12 mouse cellular contexts compared by ENCODE assay signal in genomic region chr2:157063241-157063700, GRCm38 (mm10). TPM values are rescaled to one million over a fixed set of nuclear protein-coding genes. Genes with fewer than 3 reads are reported as not detected.
A peak's percentile ranks its signal among the peaks of the same experiment; 100 is the strongest.
DNase-seq lines count a peak whose midpoint lies in the region; ATAC-seq lines count a peak whose summit lies in the region.
"Had no signal": no experiment of that assay in that cellular context is flagged by ENCODE, and none has a peak within 500 bp of the region (broad histone marks: within the 10 kb centered on the region; RNA-seq: fewer than 3 reads in every experiment).

No protein-coding gene starts in this region.

- H3K4me2 ChIP-seq in midbrain, embryonic 12.5 days (replicated peaks) = no peak overlapping the region
- H3K4me2 ChIP-seq in midbrain, embryonic 15.5 days = no peak overlapping the region
- H3K4me2 ChIP-seq in forebrain, embryonic 16.5 days (ENCODE audit: low read length) = no peak overlapping the region

- H3K4me1 ChIP-seq in midbrain, embryonic 12.5 days = peaks cover 49% of the 10 kb centered on the region
- peaks cover 62% of the 10 kb centered on the region for H3K4me1 ChIP-seq in midbrain, embryonic 15.5 days
- H3K4me1 ChIP-seq in forebrain, embryonic 16.5 days (replicated peaks; ENCODE audit: control insufficient read depth, insufficient read depth, low read length) = peaks cover 53% of the 10 kb centered on the region

- no peak for DNase-seq in frontal cortex, postnatal 25 days (ENCODE audit: low spot score in 2 of 2)
- DNase-seq in urinary bladder, postnatal 36 days (ENCODE audit: low spot score in 2 of 2) = no peak
- no peak for DNase-seq in adrenal gland, adult 18-20 months (ENCODE audit: low spot score in 2 of 2)

- no peaks in the 10 kb centered on the region for H3K27me3 ChIP-seq in midbrain, embryonic 12.5 days
- no peaks in the 10 kb centered on the region for H3K27me3 ChIP-seq in midbrain, embryonic 15.5 days (replicated peaks)
- H3K27me3 ChIP-seq in forebrain, embryonic 16.5 days (replicated peaks; ENCODE audit: control insufficient read depth, insufficient read depth, low read length) = no peaks in the 10 kb centered on the region

- H3K9ac ChIP-seq in midbrain, embryonic 12.5 days (replicated peaks) = peak overlapping the region; percentile 34; the same call in 1 of the 2 replicates
- H3K9ac ChIP-seq in midbrain, embryonic 15.5 days = no peak overlapping the region
- H3K9ac ChIP-seq in forebrain, embryonic 16.5 days (replicated peaks; ENCODE audit: low read depth, low read length) = no peak overlapping the region

- 82% methylated on average over 4 of the region's 4 CpGs for WGBS in midbrain, embryonic 12.5 days
- WGBS in midbrain, embryonic 15.5 days = 76% methylated on average over 4 of the region's 4 CpGs
- WGBS in forebrain, embryonic 16.5 days = 56% methylated on average over 4 of the region's 4 CpGs

- no peaks in the 10 kb centered on the region for H3K9me3 ChIP-seq in midbrain, embryonic 12.5 days
- H3K9me3 ChIP-seq in midbrain, embryonic 15.5 days = no peaks in the 10 kb centered on the region
- no peaks in the 10 kb centered on the region for H3K9me3 ChIP-seq in forebrain, embryonic 16.5 days (ENCODE audit: control insufficient read depth, low read length)

- ATAC-seq in frontal cortex, adult (ENCODE audit: low TSS enrichment) = peak; percentile 59
- no peak for ATAC-seq in midbrain, embryonic 12.5 days (ENCODE audit: low FRiP score, low read depth)
- no peak for ATAC-seq in midbrain, embryonic 15.5 days (replicated peaks)
- ATAC-seq in forebrain, embryonic 16.5 days = peak; percentile 5; the same call in 1 of the 2 replicates
- peak; percentile 96 for ATAC-seq in megakaryocyte progenitor cell, adult 5-6 weeks (replicated peaks; ENCODE audit: poor library complexity)

- H3K4me3 ChIP-seq in midbrain, embryonic 12.5 days = no peak overlapping the region
- no peak overlapping the region for H3K4me3 ChIP-seq in midbrain, embryonic 15.5 days
- H3K4me3 ChIP-seq in forebrain, embryonic 16.5 days (replicated peaks; ENCODE audit: low read length) = no peak overlapping the region
- H3K4me3 ChIP-seq: erythroblast, embryonic 14.5 days had no signal

- peak overlapping the region; percentile 8; the same call in 1 of the 2 replicates for H3K27ac ChIP-seq in midbrain, embryonic 12.5 days (replicated peaks)
- H3K27ac ChIP-seq in midbrain, embryonic 15.5 days = no peak overlapping the region
- H3K27ac ChIP-seq in forebrain, embryonic 16.5 days (ENCODE audit: low read length) = peak overlapping the region; percentile 41; the same call in 1 of the 2 replicates

- peaks cover 9% of the 10 kb centered on the region for H3K36me3 ChIP-seq in midbrain, embryonic 12.5 days
- no peaks in the 10 kb centered on the region for H3K36me3 ChIP-seq in midbrain, embryonic 15.5 days (replicated peaks)
- peaks cover 8% of the 10 kb centered on the region for H3K36me3 ChIP-seq in forebrain, embryonic 16.5 days (ENCODE audit: control insufficient read depth, insufficient read depth)

RNA-seq across cellular contexts. Expression of gene Soga1, which starts 15.8 kb away (rescaled TPM):
- 6.9 and 7.3 TPM in 2 replicates for polyA plus RNA-seq in midbrain, embryonic 12.5 days (2016; fragmentation: Nextera tagmentation; extraction: Ambion mirVana)
- polyA plus RNA-seq in midbrain, embryonic 15.5 days (2015; fragmentation: Nextera tagmentation; extraction: Ambion mirVana) = 6.8 and 7.1 TPM in 2 replicates
- polyA plus RNA-seq in forebrain, embryonic 16.5 days (2015; fragmentation: Nextera tagmentation; extraction: Ambion mirVana) = 4.7 and 5.8 TPM in 2 replicates
- 1.9 and 2.9 TPM in 2 replicates for total RNA-seq in megakaryocyte progenitor cell, adult 5-6 weeks (2015)
- 2.3 and 2.4 TPM in 2 replicates for total RNA-seq in megakaryocyte progenitor cell, adult 5-6 weeks (2017)
- total RNA-seq in adrenal gland, adult 18-20 months (2021) = 10 to 100 TPM; 31.4 to 36.2 TPM

RNA-seq across cellular contexts. Expression of gene Tldc2, which starts 23.6 kb away (rescaled TPM):
- polyA plus RNA-seq in midbrain, embryonic 12.5 days (2016; fragmentation: Nextera tagmentation; extraction: Ambion mirVana) = not detected in 2 replicates
- not detected in 2 replicates for polyA plus RNA-seq in midbrain, embryonic 15.5 days (2015; fragmentation: Nextera tagmentation; extraction: Ambion mirVana)
- polyA plus RNA-seq in forebrain, embryonic 16.5 days (2015; fragmentation: Nextera tagmentation; extraction: Ambion mirVana) = not detected in 2 replicates
- total RNA-seq in megakaryocyte progenitor cell, adult 5-6 weeks (2015) = not detected in 2 replicates
- not detected in 2 replicates for total RNA-seq in megakaryocyte progenitor cell, adult 5-6 weeks (2017)
- total RNA-seq in adrenal gland, adult 18-20 months (2021) = not detected
- total RNA-seq: ES-E14 had no signal
- polyA plus RNA-seq: erythroblast, embryonic 14.5 days; limb, embryonic 11.5 days; stomach, embryonic 14.5 days had no signal

RNA-seq across cellular contexts. Expression of gene Dsn1, which starts 56.3 kb away (rescaled TPM):
- polyA plus RNA-seq in midbrain, embryonic 12.5 days (2016; fragmentation: Nextera tagmentation; extraction: Ambion mirVana) = 44.5 and 45.0 TPM in 2 replicates
- 8.9 and 9.6 TPM in 2 replicates for polyA plus RNA-seq in midbrain, embryonic 15.5 days (2015; fragmentation: Nextera tagmentation; extraction: Ambion mirVana)
- polyA plus RNA-seq in forebrain, embryonic 16.5 days (2015; fragmentation: Nextera tagmentation; extraction: Ambion mirVana) = 20.3 and 22.8 TPM in 2 replicates
- total RNA-seq in megakaryocyte progenitor cell, adult 5-6 weeks (2015) = 15.0 and 17.1 TPM in 2 replicates
- 68.2 and 78.2 TPM in 2 replicates for total RNA-seq in megakaryocyte progenitor cell, adult 5-6 weeks (2017)
- total RNA-seq in adrenal gland, adult 18-20 months (2021) = 1 to 10 TPM; 2.8 to 3.8 TPM

Comparison
In these comparisons a context has a peak if more than half of its experiments do, and no peak if none do; other contexts are left out.
1. ATAC-seq: peak in frontal cortex, adult (single experiment), forebrain, embryonic 16.5 days (single experiment) and megakaryocyte progenitor cell, adult 5-6 weeks (single experiment); none in midbrain, embryonic 12.5 days (single experiment) and midbrain, embryonic 15.5 days (single experiment).